Mouse (Mus musculus): ENCODE data around the gene Teddm1b. TPM values are rescaled to one million over a fixed set of nuclear protein-coding genes. Genes with fewer than 3 reads are reported as not detected.

Teddm1b gene
- polyA plus RNA-seq, 1 experiment from 2014 or later = 0.41 TPM

DNA sequence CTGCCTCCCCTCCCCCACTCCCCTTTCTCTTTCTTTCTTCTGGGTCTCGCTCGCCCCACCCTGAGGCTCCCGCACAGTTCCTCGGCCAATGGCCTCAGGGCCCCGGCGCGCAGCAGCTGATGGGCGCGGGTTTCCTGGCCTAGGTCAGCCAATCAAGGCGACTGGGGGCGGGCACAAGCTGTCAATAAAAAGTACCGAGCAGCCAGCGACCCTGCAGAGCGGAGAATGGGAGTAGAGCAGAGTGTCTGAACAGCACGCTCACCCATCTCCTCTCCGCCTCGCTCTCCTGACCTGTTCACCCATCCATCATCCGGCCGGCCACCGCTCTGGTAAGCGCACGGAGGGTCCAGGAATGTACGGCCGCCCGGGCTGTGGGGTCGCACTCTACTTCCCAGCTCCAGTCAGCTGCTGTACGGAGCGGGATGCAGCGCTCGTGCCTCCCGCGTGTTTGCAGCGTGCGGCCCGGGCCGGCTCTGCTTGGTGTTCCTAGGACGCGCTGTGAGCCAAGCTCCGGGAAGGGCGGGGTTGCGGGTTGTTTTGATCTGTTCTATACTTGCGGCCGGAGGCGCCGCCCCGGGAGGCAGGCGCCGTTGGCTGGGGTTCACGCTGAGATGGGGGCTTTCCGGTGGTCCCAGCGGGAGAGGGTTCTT lies 25.7 kb downstream of the Teddm1b start, which contains the start of the genes Glul and Teddm2:
Gene Glul, plus strand, starts transcription at position 214 of the 650 bp plus-strand sequence.
Gene Teddm2, minus strand, starts transcription at position 498 of the 650 bp plus-strand sequence.
- Histone ChIP-seq H3K9ac (ENCODE audit: low read depth, low read length) (peak within 1 kb of the TSS; percentile 94), H3K9me3 (ENCODE audit: control insufficient read depth, low read length) (no peaks in the 10 kb centered on the region), H3K4me3 (ENCODE audit: low read length) (peak within 1 kb of the TSS; percentile 95), H3K36me3 (ENCODE audit: control insufficient read depth, insufficient read depth, low read length) (peaks cover 10% of the 10 kb centered on the region; the same call in 1 of the 2 replicates), H3K27me3 (replicated peaks; ENCODE audit: control insufficient read depth, insufficient read depth, low read length) (no peaks in the 10 kb centered on the region), H3K27ac (ENCODE audit: low read depth, low read length) (peak within 1 kb of the TSS; percentile 95), H3K4me2 (ENCODE audit: low read length) (peak within 1 kb of the TSS; percentile 83), H3K4me1 (ENCODE audit: control insufficient read depth, insufficient read depth, low read depth, low read length) (peaks cover 27% of the 10 kb centered on the region)
- peak; percentile 97 for ATAC-seq
- under 1% methylated on average over 51 of the region's 51 CpGs for WGBS

- H3K9ac ChIP-seq (ENCODE audit: low read depth, low read length) = peak overlapping the region; percentile 94
- no peaks in the 10 kb centered on the region for H3K9me3 ChIP-seq (ENCODE audit: control insufficient read depth, low read length)
- peaks cover 23% of the 10 kb centered on the region for H3K4me1 ChIP-seq (ENCODE audit: control insufficient read depth, insufficient read depth, low read depth, low read length)
- no peaks in the 10 kb centered on the region for H3K27me3 ChIP-seq (replicated peaks; ENCODE audit: control insufficient read depth, insufficient read depth, low read length)
- peak overlapping the region; percentile 95 for H3K27ac ChIP-seq (ENCODE audit: low read depth, low read length)
- peak; percentile 20 for ATAC-seq
- under 1% methylated on average over 34 of the region's 36 CpGs for WGBS
- H3K4me2 ChIP-seq (ENCODE audit: low read length) = peak overlapping the region; percentile 83
- peaks cover 14% of the 10 kb centered on the region for H3K36me3 ChIP-seq (ENCODE audit: control insufficient read depth, insufficient read depth, low read length)
- H3K4me3 ChIP-seq (ENCODE audit: low read length) = peak overlapping the region; percentile 95
Observed at GRCm38 (mm10) chr1:153900381-153900780, 26.2 kb downstream of the Teddm1b start.

DNA sequence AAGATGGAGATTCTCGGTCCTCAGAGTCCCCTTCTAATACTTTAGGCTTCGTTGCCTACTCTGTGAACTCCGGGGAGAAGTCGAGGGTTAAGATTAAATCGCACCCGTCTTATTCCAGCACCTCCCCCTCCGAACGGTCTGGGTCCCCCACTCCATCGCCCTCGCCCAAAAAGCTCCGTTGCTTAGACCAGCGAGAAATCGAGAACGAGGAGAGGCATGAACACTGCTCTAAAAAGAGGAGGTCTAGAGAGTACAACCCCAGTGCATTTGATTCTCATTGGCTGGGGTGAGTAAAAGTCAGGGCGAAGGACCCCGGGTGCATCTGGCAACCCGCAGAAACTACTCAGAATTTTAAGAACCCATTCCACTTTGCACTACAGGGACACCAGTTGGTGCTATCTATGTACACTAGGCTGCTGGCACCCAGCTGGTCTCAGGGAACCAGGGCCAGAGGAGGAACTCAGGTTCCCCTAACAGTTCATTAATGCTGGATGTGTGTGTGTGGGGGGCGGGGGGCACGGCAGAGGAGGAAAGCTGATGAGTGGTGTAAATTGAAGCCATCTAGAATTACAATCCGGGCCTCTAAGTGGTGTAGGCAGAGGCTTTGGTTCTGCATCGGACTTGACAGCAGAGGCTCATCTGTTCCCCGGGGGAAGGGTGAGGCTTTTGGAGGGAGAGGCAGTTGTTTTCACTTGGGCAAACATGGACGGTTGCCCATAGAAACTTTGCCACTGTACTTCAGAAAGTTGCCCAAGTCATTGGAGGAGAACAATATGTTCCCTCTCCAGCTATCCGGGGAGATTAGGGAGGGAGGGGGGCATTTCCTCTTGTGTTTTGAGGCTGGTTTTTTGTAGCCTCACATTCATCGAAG lies 26.9 kb downstream of the Teddm1b start:
- H3K27ac ChIP-seq (ENCODE audit: low read depth, low read length) = peak overlapping the region; percentile 95
- peaks cover 23% of the 10 kb centered on the region for H3K4me1 ChIP-seq (ENCODE audit: control insufficient read depth, insufficient read depth, low read depth, low read length)
- H3K4me3 ChIP-seq (ENCODE audit: low read length) = peak overlapping the region; percentile 95
- WGBS = 1% methylated on average over 25 of the region's 25 CpGs
- peak overlapping the region; percentile 83 for H3K4me2 ChIP-seq (ENCODE audit: low read length)
- H3K9ac ChIP-seq (ENCODE audit: low read depth, low read length) = peak overlapping the region; percentile 94
- H3K9me3 ChIP-seq (ENCODE audit: control insufficient read depth, low read length) = no peaks in the 10 kb centered on the region
- no peaks in the 10 kb centered on the region for H3K27me3 ChIP-seq (replicated peaks; ENCODE audit: control insufficient read depth, insufficient read depth, low read length)
- peaks cover 14% of the 10 kb centered on the region for H3K36me3 ChIP-seq (ENCODE audit: control insufficient read depth, insufficient read depth, low read length)
- ATAC-seq = no peak

- no peak overlapping the region for H3K27ac ChIP-seq (ENCODE audit: low read depth, low read length)
- H3K4me2 ChIP-seq (ENCODE audit: low read length) = peak overlapping the region; percentile 83
- peaks cover 33% of the 10 kb centered on the region for H3K36me3 ChIP-seq (ENCODE audit: control insufficient read depth, insufficient read depth, low read length)
- peak overlapping the region; percentile 22 for H3K4me3 ChIP-seq (ENCODE audit: low read length)
- H3K9me3 ChIP-seq (ENCODE audit: control insufficient read depth, low read length) = no peaks in the 10 kb centered on the region
- WGBS = 40% methylated on average over 13 of the region's 13 CpGs
- no peak for ATAC-seq
- peaks cover 23% of the 10 kb centered on the region for H3K4me1 ChIP-seq (ENCODE audit: control insufficient read depth, insufficient read depth, low read depth, low read length)
- no peaks in the 10 kb centered on the region for H3K27me3 ChIP-seq (replicated peaks; ENCODE audit: control insufficient read depth, insufficient read depth, low read length)
- no peak overlapping the region for H3K9ac ChIP-seq (ENCODE audit: low read depth, low read length)
Observed at GRCm38 (mm10) chr1:153903006-153903405, 28.9 kb downstream of the Teddm1b start.

- no peak for ATAC-seq
- Histone ChIP-seq H3K9ac (ENCODE audit: low read depth, low read length) (no peak overlapping the region), H3K9me3 (ENCODE audit: control insufficient read depth, low read length) (no peaks in the 10 kb centered on the region), H3K36me3 (ENCODE audit: control insufficient read depth, insufficient read depth, low read length) (peaks cover 40% of the 10 kb centered on the region), H3K27me3 (replicated peaks; ENCODE audit: control insufficient read depth, insufficient read depth, low read length) (no peaks in the 10 kb centered on the region), H3K27ac (ENCODE audit: low read depth, low read length) (no peak overlapping the region), H3K4me2 (ENCODE audit: low read length) (no peak overlapping the region), H3K4me1 (ENCODE audit: control insufficient read depth, insufficient read depth, low read depth, low read length) (peaks cover 19% of the 10 kb centered on the region), H3K4me3 (ENCODE audit: low read length) (no peak overlapping the region)
- 99% methylated on average over 14 of the region's 14 CpGs for WGBS
Observed at GRCm38 (mm10) chr1:153904236-153904635, 30.1 kb downstream of the Teddm1b start.

GRCm38 (mm10) chr1:153905884-153906283 lies 31.7 kb downstream of the Teddm1b start:
- H3K4me3 ChIP-seq (ENCODE audit: low read length) = no peak overlapping the region
- no peak for ATAC-seq
- H3K27ac ChIP-seq (ENCODE audit: low read depth, low read length) = no peak overlapping the region
- 88% methylated on average over 3 of the region's 3 CpGs for WGBS
- no peaks in the 10 kb centered on the region for H3K9me3 ChIP-seq (ENCODE audit: control insufficient read depth, low read length)
- H3K4me2 ChIP-seq (ENCODE audit: low read length) = no peak overlapping the region
- peaks cover 45% of the 10 kb centered on the region for H3K36me3 ChIP-seq (ENCODE audit: control insufficient read depth, insufficient read depth, low read length)
- H3K4me1 ChIP-seq (ENCODE audit: control insufficient read depth, insufficient read depth, low read depth, low read length) = peaks cover 19% of the 10 kb centered on the region
- H3K27me3 ChIP-seq (replicated peaks; ENCODE audit: control insufficient read depth, insufficient read depth, low read length) = no peaks in the 10 kb centered on the region
- no peak overlapping the region for H3K9ac ChIP-seq (ENCODE audit: low read depth, low read length)

DNA sequence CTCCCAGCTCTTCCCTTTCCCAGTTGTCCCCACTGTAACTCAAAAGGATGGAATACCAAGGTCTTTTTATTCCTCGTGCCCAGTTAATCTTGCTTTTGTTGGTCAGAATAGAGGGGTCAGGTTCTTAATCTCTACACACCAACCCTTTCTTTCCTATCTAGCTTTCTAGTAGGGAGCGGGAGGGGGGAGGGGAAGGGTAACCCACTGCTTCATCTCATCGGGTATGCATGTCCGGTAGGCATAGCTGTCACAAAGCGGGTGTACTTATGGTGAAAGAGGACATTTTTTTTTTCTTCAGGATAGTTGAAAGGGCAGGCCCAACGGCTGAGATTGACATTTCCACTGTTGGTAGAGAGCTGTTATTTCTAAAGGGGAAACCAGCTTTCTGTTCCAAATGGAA lies 34.1 kb downstream of the Teddm1b start:
- Histone ChIP-seq H3K27me3 (replicated peaks; ENCODE audit: control insufficient read depth, insufficient read depth, low read length) (no peaks in the 10 kb centered on the region), H3K9me3 (ENCODE audit: control insufficient read depth, low read length) (no peaks in the 10 kb centered on the region), H3K4me2 (ENCODE audit: low read length) (no peak overlapping the region), H3K36me3 (ENCODE audit: control insufficient read depth, insufficient read depth, low read length) (peaks cover 44% of the 10 kb centered on the region), H3K27ac (ENCODE audit: low read depth, low read length) (no peak overlapping the region), H3K4me1 (ENCODE audit: control insufficient read depth, insufficient read depth, low read depth, low read length) (peaks cover under 1% of the 10 kb centered on the region), H3K4me3 (ENCODE audit: low read length) (no peak overlapping the region), H3K9ac (ENCODE audit: low read depth, low read length) (no peak overlapping the region)
- WGBS = 71% methylated on average over 6 of the region's 6 CpGs
- ATAC-seq = no peak

DNA sequence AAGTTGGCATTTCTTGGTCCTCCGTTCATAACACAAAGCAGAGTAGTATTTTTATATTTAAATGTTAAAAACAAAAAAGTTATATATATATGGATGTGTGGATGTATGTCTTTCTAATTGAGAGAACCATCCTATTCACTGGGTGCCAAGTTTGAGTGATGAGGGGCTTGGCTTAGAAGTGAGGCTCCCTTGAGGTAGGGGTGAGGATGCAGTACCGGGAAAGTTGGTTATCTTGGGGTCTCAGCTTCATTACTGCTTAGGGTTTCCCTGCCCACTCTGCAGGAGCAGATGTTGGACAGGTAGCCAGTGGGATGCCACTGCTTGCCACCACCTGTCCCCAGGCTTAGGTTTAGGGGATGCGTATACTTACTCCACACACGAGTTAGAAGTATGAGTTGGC lies 34.6 kb downstream of the Teddm1b start:
- no peak overlapping the region for H3K9ac ChIP-seq (ENCODE audit: low read depth, low read length)
- WGBS = 91% methylated on average over 4 of the region's 4 CpGs
- no peak for ATAC-seq
- no peak overlapping the region for H3K4me2 ChIP-seq (ENCODE audit: low read length)
- H3K27me3 ChIP-seq (replicated peaks; ENCODE audit: control insufficient read depth, insufficient read depth, low read length) = no peaks in the 10 kb centered on the region
- peaks cover 38% of the 10 kb centered on the region for H3K36me3 ChIP-seq (ENCODE audit: control insufficient read depth, insufficient read depth, low read length)
- H3K27ac ChIP-seq (ENCODE audit: low read depth, low read length) = no peak overlapping the region
- H3K9me3 ChIP-seq (ENCODE audit: control insufficient read depth, low read length) = no peaks in the 10 kb centered on the region
- no peak overlapping the region for H3K4me3 ChIP-seq (ENCODE audit: low read length)
- H3K4me1 ChIP-seq (ENCODE audit: control insufficient read depth, insufficient read depth, low read depth, low read length) = no peaks in the 10 kb centered on the region

All from hindbrain, embryonic 16.5 days (tissue).